In genomic region chr6:52164626-52165440, GRCm38 (mm10) we compare ENCODE assay signal across 8 mouse cellular contexts. TPM values are rescaled to one million over a fixed set of nuclear protein-coding genes. Genes with fewer than 3 reads are reported as not detected.
DNase-seq lines count a peak whose midpoint lies in the region; ATAC-seq lines count a peak whose summit lies in the region.

Hoxa2 (minus strand) TSS chr6:52164831.

- no peak for ATAC-seq in heart, embryonic 15.5 days (replicated peaks; ENCODE audit: insufficient number of reproducible peaks, insufficient read depth, low FRiP score, low read depth)
- no peak for ATAC-seq in limb, embryonic 11.5 days (ENCODE audit: insufficient number of reproducible peaks, low FRiP score, low TSS enrichment, low read depth)
- no peak for ATAC-seq in stomach, embryonic 14.5 days (ENCODE audit: insufficient number of reproducible peaks, insufficient read depth, low FRiP score, low read depth)

- peak within 1 kb of the TSS; percentile 51 for H3K4me2 ChIP-seq in heart, embryonic 15.5 days
- peak within 1 kb of the TSS; percentile 69 for H3K4me2 ChIP-seq in limb, embryonic 11.5 days (ENCODE audit: low read depth, severe bottlenecking)
- H3K4me2 ChIP-seq in stomach, embryonic 14.5 days (replicated peaks; ENCODE audit: low read depth, low read length): peak within 1 kb of the TSS; percentile 61

- DNase-seq in retina, embryonic 14.5 days (ENCODE audit: low spot score): peak; percentile 15
- DNase-seq in retina, postnatal 1 day: no peak
- DNase-seq in limb, embryonic 11.5 days (ENCODE audit: low spot score): peak; percentile 76
- no peak for DNase-seq in gastrocnemius, postnatal 10 days
- DNase-seq in frontal cortex, postnatal 36 days (ENCODE audit: low spot score in 2 of 2): no peak
- no peak for DNase-seq in urinary bladder, postnatal 25 days (ENCODE audit: low spot score)

- WGBS in heart, embryonic 15.5 days: under 1% methylated on average over 25 of the region's 25 CpGs
- under 1% methylated on average over 25 of the region's 25 CpGs for WGBS in limb, embryonic 11.5 days
- under 1% methylated on average over 25 of the region's 25 CpGs for WGBS in stomach, embryonic 14.5 days

- peak within 1 kb of the TSS; percentile 44; the same call in 1 of the 2 replicates for H3K9ac ChIP-seq in heart, embryonic 15.5 days
- peak within 1 kb of the TSS; percentile 63 for H3K9ac ChIP-seq in limb, embryonic 11.5 days (ENCODE audit: low read length)
- peak within 1 kb of the TSS; percentile 78 for H3K9ac ChIP-seq in stomach, embryonic 14.5 days (replicated peaks; ENCODE audit: low read depth, low read length)

- peak within 1 kb of the TSS; percentile 68 for H3K27ac ChIP-seq in heart, embryonic 15.5 days
- H3K27ac ChIP-seq in limb, embryonic 11.5 days (replicated peaks; ENCODE audit: low read depth, low read length): no peak within 1 kb of the TSS
- peak within 1 kb of the TSS; percentile 98 for H3K27ac ChIP-seq in stomach, embryonic 14.5 days (ENCODE audit: low read length)

- peaks cover 13% of the 10 kb centered on the region for H3K4me1 ChIP-seq in heart, embryonic 15.5 days (replicated peaks)
- H3K4me1 ChIP-seq in limb, embryonic 11.5 days (ENCODE audit: control insufficient read depth, insufficient read depth, low read length): peaks cover 54% of the 10 kb centered on the region
- H3K4me1 ChIP-seq in stomach, embryonic 14.5 days (ENCODE audit: control insufficient read depth, insufficient read depth, low read length): peaks cover 18% of the 10 kb centered on the region

- H3K4me3 ChIP-seq in heart, embryonic 15.5 days: peak within 1 kb of the TSS; percentile 47
- peak within 1 kb of the TSS; percentile 26 for H3K4me3 ChIP-seq in limb, embryonic 11.5 days (ENCODE audit: low read depth, low read length)
- H3K4me3 ChIP-seq in stomach, embryonic 14.5 days (ENCODE audit: low read depth, low read length): peak within 1 kb of the TSS; percentile 78

- H3K36me3 ChIP-seq in heart, embryonic 15.5 days: no peaks in the 10 kb centered on the region
- H3K36me3 ChIP-seq in limb, embryonic 11.5 days (ENCODE audit: control insufficient read depth, insufficient read depth, low read length): no peaks in the 10 kb centered on the region
- peaks cover 2% of the 10 kb centered on the region; the same call in 1 of the 2 replicates for H3K36me3 ChIP-seq in stomach, embryonic 14.5 days (ENCODE audit: control insufficient read depth, insufficient read depth, low read length)

- no peaks in the 10 kb centered on the region for H3K9me3 ChIP-seq in heart, embryonic 15.5 days (replicated peaks)
- no peaks in the 10 kb centered on the region for H3K9me3 ChIP-seq in limb, embryonic 11.5 days (ENCODE audit: control insufficient read depth, low read length)
- H3K9me3 ChIP-seq in stomach, embryonic 14.5 days (ENCODE audit: control insufficient read depth, low read depth, low read length): no peaks in the 10 kb centered on the region

- peaks cover 96% of the 10 kb centered on the region for H3K27me3 ChIP-seq in heart, embryonic 15.5 days
- H3K27me3 ChIP-seq in limb, embryonic 11.5 days (ENCODE audit: control insufficient read depth, insufficient read depth, low read length): peaks cover 15% of the 10 kb centered on the region
- H3K27me3 ChIP-seq in stomach, embryonic 14.5 days (ENCODE audit: control insufficient read depth, insufficient read depth, low read length): no peaks in the 10 kb centered on the region

RNA-seq across cellular contexts. Expression of gene Hoxa2, which starts in this region (rescaled TPM):
- 1.2 and 3.1 TPM in 2 replicates for polyA plus RNA-seq in heart, embryonic 15.5 days (2015; fragmentation: Nextera tagmentation; extraction: Ambion mirVana)
- polyA plus RNA-seq in limb, embryonic 11.5 days (2014; fragmentation: Nextera tagmentation; extraction: Ambion mirVana): 2.8 and 3.0 TPM in 2 replicates
- polyA plus RNA-seq in stomach, embryonic 14.5 days (2014; fragmentation: Nextera tagmentation; extraction: Ambion mirVana): 17.4 and 18.5 TPM in 2 replicates
- 1 to 10 TPM in 1 of 2 experiments, under 1 TPM in 1; 0.87 to 1.4 TPM for total RNA-seq in gastrocnemius, postnatal 10 days (2021)

Comparison
In these comparisons a context has a peak if more than half of its experiments do, and no peak if none do; other contexts are left out.
1. DNase-seq: peak in retina, embryonic 14.5 days (single experiment) and limb, embryonic 11.5 days (single experiment); none in retina, postnatal 1 day (single experiment), gastrocnemius, postnatal 10 days (single experiment), frontal cortex, postnatal 36 days (0 of 2) and urinary bladder, postnatal 25 days (single experiment).
2. H3K4me3 ChIP-seq: peak in every context shown above with its lines; median percentile 78 in stomach, embryonic 14.5 days; 47 in heart, embryonic 15.5 days; 26 in limb, embryonic 11.5 days.
3. Peak in every context shown above with its lines, with median percentiles within 50 percentile points of each other: H3K4me2 ChIP-seq and H3K9ac ChIP-seq.